Mouse (Mus musculus): ENCODE results near the gene Heyl. TPM values are rescaled to one million over a fixed set of nuclear protein-coding genes. Genes with fewer than 3 reads are reported as not detected.

Heyl gene
- total RNA-seq, 2 experiments from 2014 or later, result 5.7 to 8.4 TPM

Other genes starting within 250 kb of the Heyl start
- gene Mycl, start 237.9 kb upstream of the Heyl start, total RNA-seq (2021), result under 1 TPM; 0.41 to 0.52 TPM
- gene Trit1, start 217.0 kb upstream of the Heyl start, total RNA-seq (2021), result 1 to 10 TPM; 7.7 to 7.9 TPM
- not detected for gene Bmp8b, start 128.4 kb upstream of the Heyl start, total RNA-seq (2021)
- gene Oxct2b, start 117.3 kb upstream of the Heyl start, total RNA-seq (2021), result not detected
- gene Ppie, start 93.6 kb upstream of the Heyl start, total RNA-seq (2021), result 10 to 100 TPM; 17.5 to 19.2 TPM
- gene Hpcal4, start 50.3 kb upstream of the Heyl start, total RNA-seq (2021), result not detected
- 10 to 100 TPM; 33.4 to 44.6 TPM for gene Nt5c1a, start 32.1 kb upstream of the Heyl start, total RNA-seq (2021)
- gene Pabpc4, start 28.8 kb downstream of the Heyl start, total RNA-seq (2021), result 100 to 1,000 TPM; 294 to 317 TPM
- under 1 TPM; 0.15 to 0.23 TPM for gene Oxct2a, start 90.1 kb downstream of the Heyl start, total RNA-seq (2021)
- gene Bmp8a, start 109.7 kb downstream of the Heyl start, total RNA-seq (2021), result 1 to 10 TPM in 1 of 2 experiments, under 1 TPM in 1; 0.38 to 1.6 TPM